Mouse (Mus musculus) fat pad, adult 2 months (tissue): ENCODE results near the gene Usp5.
A peak's percentile ranks its signal among the peaks of the same experiment; 100 is the strongest.
"Not testable (repeated sequence)": the region's sequence is repeated elsewhere in the genome, so short reads cannot be mapped to it uniquely, and the experiment has no call there.

Experiments used
- DNase-seq: peaks from one replicate; pipeline ENCODE4 v3.0.0-alpha.2; 2011; ENCODE audit warnings: low read depth, low spot score; ENCODE audit errors: extremely low read depth

Usp5 gene

DNA sequence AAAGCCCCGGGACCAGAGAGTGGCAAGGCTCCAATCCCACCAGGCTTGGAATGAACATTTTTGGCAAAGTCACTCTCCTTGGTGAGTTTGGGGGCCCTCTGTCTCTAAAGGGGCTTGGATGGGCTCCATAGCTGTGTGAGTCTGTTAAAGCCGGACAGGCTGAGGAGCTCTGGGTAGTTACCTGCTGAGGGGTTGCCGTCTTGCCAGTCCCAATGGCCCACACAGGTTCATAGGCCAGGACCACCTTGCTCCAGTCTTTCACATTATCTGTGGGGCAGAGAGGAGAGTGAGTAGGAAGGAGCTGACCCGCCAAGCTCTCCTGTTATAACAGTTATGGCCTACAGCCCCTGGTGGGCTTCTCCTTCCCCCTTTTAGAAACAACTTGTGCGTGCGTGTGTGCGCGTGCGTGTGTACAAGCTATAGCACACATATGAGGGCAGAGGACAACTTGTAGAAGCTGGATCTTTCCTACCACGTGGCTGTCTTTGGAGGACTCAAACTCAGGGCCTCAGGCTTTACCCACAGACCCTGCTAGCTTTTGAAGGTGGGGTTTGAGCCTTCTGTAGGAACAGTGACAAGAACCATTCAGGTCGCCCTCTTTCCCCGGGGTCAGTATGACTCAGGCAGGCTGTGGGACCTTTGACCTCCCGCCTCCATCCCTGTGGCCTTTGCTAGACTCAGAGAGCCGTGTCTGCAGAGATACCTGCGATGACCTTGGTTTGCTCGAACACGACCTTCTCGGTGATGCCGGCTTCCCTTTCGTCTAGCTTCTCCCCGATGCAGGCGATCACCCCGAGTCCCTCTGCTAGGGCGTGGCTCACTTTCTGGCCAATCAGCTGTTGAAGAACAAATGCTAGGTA, 17.4 kb downstream of the Usp5 start:
- no peak for DNase-seq

DNA sequence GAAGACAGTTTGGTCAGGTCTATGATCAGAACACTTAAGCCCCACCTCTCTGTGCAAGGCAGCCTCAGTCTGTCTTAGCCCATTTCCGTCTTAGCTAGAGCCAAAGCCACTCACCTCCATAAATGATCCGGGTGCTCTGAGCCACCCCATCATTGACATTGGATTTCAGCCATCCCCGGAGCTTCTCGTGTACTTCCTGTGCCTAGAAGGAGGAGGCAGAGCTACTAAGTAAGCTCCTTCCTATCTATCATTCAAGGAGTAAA, 17.9 kb downstream of the Usp5 start:
- no peak for DNase-seq

DNA sequence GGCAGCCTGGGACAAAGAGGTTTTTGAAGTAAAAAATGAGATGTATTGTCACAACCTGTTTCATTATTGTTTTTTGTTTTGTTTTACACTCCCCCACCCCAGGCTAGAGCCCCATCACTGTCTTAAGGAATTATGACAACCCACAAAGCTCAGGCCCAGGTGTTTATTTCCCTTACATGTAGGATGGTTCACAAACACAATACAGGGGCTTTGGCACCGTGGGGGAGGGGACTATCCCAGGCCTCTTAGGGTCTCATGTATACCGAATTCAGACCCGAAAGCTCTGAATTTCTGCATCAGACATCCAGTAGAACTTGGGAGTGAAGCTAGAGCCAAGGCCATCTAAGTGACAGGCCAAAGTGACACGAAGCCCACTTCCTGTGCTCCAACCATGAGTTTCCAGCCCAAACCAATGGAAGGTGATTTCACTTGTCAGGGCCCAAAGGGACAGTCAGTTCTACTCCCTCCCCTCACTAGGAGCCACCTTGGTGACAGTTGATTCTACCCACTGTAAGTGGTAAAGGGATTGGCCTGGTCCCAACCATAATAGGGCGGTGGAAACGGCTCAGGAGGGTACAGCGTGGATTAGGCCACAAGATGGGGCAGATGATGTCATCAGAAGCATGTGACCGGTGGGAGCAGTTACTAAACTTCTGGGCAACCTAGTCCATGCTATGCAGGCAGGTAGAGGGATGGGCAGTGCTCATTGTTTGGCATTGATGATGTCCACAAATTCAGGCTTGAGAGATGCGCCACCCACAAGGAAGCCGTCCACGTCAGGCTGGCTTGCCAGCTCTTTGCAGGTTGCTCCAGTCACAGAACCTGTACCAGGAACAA, 18.5 kb downstream of the Usp5 start:
- DNase-seq: not testable (repeated sequence)

DNA sequence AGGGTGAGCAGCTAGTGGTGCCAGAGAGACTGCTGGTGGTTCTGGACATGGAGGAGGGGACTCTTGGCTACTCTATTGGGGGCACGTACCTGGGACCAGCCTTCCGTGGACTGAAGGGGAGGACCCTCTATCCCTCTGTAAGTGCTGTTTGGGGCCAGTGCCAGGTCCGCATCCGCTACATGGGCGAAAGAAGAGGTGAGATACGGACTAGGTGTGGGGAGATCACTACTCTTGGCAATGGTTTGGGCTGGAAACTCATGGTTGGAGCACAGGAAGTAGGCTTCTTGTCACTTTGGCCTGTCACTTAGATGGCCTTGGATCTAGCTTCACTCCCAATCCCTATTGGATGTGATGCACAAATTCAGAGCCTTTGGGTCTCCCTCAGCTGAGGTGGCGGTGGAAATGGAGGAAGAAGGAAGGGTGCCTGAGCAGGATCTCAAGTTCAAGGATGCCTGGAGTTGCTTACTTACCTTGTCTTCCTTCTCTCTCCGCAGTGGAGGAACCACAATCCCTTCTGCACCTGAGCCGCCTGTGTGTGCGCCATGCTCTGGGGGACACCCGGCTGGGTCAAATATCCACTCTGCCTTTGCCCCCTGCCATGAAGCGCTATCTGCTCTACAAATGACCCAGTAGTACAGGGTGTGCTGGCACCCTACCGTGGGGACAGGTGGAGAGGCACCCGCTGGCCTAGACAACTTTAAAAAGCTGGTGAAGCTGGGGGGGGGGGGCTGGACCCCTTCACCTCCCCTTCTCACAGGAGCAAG, 19.3 kb downstream of the Usp5 start:
- DNase-seq: no peak

DNA sequence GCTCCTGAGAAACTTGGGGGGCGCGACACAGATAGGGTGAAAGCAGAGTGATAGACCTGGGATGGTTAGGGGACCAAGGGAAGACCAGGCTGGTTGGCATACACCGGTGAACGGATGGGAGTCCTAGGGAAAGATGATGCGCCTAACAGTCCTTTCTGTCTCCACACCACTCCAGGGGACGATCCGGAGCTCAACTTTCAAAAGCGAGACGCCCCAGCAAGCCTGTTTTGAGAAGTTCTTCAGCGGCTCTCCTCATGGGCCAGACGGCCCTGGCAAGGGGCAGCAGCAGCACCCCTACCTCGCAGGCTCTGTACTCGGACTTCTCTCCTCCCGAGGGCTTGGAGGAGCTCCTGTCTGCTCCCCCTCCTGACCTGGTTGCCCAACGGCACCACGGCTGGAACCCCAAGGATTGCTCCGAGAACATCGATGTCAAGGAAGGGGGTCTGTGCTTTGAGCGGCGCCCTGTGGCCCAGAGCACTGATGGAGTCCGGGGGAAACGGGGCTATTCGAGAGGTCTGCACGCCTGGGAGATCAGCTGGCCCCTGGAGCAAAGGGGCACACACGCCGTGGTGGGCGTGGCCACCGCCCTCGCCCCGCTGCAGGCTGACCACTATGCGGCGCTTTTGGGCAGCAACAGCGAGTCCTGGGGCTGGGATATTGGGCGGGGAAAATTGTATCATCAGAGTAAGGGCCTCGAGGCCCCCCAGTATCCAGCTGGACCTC, 20.1 kb downstream of the Usp5 start:
- DNase-seq: no peak

DNA sequence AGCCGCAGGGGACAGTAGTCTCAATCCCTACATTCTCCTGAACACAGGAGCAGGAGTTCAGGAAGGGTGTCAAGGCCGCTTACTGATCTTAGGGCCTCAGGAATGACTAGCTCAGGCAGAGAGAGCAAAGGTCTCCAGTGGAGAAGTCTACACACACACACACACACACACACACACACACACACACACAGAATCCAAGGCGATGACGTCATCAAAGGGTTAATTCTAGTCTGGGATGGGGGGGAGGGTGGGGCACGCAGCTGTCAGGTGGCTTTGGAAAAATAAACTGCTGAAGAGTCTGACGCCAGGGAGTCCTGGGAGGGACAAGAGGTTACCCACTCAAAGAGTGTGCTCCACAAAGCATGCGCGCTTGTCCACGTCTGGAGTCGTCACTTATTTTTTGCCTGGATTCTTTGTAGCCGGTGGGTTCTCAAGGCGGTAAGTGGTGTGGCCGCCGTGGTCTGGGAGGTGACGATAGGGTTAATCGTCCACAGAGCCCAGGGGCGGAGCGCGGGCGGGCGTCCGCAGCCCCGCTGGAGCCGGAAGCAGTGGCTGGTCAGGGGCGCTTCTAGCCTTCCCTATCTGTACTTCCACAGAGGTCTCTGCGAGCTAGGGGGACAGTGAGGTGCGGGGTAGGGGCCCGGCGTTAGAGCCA, 20.8 kb downstream of the Usp5 start, which contains the start of gene Spsb2:
Gene Spsb2, plus strand, starts transcription at position 304 of the 655 bp plus-strand sequence.
- DNase-seq: no peak

DNA sequence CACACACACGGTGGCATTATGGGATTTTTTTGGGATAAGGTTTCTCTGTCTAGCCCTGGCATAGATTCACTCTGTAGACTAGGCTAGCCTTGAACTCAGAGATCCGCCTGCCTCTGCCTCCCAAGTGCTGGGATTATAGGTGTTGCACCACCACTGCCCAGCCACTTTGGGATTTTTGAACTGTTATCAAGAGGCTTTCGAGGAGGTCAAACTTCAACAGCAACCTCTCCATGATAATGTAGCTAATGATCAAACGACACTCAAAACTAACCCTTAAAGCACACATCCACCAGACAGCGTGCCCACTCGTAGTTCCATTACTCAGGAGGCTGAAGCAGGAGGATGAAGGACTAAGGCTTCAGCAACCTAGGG, 21.3 kb downstream of the Usp5 start:
- no peak for DNase-seq

DNA sequence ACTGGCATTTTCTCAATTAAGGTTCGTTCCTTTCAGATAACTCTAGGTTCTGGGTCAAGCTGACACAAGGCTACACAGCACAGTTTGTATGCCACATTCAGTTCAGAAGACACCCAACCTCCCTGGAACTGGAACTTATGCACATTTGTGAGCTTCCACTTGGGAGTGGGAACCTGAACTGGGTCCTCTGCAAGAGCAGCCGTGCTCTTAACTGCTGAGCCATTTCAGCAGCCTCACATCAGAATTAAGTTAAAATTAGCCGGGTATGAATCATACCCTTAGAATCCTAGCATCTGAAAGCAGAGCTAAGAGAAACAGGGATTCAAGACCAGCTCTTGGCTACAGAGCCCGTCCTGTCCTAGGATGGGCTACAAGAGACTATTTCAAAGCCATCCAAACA, 21.9 kb downstream of the Usp5 start:
- no peak for DNase-seq

DNA sequence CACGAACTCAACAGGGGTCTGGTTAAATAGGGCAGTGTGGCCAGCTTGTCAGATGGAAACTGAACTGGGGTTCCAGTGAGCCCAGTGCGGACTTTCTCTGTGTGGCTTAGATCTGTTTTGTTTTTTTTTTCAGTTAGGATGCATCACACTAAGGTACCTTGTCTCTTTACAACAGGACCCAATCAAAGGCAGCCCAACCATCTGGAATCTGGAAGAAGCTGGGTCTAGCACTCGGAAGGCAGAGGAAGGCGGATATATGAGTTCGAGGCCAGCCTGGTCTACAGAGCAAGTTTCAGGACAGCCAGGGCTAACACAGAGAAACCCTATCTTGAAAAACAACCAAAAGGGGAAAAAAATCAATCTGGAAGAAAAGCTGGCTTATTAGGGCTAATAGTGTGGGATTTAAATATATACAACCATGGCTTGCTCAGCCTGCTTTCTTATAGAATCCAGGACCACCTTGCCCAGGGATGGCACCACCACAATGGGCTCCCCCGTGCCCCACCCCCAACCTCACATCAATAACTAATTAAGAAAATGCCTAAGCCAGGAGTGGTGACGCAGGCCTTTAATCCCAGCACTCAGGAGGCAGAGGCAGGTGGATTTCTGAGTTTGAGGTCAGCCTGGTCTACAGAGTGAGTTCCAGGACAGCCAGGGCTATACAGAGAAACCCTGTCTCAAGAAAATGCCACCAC, 22.7 kb downstream of the Usp5 start:
- no peak for DNase-seq

DNA sequence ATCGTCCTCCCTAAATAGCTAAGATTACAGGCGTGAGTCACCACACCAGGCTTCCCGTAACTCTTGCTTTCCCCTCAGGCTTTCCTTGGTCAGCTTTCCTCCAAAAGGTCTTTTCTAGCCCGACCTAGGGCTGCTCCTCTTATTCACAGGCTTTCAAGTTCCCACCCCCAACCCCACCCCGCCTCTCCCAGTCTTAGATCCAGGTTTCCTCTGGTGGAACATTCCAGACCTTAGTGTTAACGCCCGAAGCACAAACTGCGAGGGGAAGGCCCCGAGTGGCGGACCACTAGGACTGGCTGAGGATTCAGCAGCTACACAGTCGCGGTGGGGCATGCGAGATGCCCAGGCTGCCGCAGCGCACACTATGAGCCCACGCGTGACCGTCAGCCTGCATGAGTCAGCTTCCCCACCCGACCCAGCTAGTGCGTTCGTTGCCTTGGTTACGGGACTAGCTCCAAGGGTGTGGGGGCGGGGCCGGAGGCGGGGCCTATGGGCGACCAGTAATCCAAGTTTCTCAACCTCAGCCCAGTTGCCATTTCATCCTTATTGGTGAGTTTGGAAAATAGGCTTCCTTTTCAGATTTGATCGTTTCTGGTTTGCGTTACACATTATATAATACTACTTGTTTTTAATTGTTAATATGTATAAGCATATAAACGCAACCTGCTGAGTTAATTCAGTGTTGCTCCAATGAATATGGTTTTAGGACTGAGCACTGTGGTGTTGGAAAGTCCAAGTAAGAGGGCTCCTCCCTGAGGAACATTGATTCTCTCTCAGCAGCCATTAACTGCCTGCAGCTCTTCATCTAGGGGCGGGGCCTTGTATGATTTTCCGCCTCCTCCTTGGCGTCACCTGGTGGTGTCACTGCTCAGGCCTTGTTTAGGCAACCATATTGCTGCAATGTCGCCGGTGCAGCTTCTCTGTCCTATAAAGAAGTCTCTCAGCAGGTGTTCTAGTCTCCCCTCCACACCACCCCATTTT, 23.7 kb downstream of the Usp5 start:
- peak; percentile 72 for DNase-seq

DNA sequence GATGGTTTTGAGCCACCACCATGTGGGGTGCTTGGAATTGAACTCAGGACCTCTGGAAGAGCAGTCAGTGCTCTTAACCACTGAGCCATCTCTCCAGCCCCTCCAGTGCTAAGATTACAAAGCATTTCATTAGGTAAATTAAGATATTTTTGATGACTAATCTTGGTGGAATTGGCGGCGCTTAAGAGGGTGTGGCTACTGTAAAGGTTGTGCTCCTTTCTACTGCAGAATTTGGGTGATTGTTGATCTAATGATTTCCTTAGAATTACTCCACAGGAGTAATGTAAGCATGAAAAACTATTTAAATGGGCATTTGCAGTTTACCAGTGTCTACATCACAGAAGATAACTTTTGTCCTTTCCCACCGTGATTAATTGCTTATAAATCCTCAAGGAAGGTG, 24.9 kb downstream of the Usp5 start:
- DNase-seq: no peak

DNA sequence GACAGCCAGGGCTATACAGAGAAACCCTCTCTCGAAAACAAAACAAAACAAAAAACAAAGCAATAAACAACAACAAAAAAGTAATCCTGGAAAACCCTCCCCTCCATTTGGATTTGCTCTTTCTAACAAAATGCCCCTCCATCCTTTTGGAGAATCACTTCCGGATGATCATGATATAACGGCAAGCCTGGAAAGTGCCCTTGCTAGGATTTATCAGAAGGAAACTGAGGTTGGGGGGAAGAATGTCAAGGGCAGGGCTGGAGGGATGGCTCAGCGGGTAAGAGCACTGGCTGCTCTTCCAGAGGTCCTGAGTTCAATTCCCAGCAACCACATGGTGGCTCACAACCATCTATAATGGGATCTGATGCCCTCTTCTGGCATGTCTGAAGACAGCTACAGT, 25.6 kb downstream of the Usp5 start:
- not testable (repeated sequence) for DNase-seq

DNA sequence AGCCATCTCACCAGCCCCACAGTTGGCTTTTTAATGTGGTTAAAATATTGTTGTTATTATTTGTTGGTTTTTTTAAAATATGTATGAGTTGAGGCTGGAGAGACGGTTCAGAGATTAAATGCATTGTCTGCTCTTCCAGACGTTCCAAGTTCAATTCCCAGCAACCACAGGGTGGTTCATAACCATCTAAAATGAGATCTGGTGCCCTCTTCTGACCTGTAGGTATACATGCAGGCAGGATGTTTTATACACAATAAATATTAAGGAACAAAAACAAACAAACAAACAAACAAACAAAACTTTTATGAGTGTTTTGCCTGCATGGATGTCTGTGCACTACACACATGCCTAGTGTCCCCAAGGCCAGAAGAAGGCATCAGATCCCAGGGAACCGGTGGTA, 26.2 kb downstream of the Usp5 start:
- DNase-seq: no peak

DNA sequence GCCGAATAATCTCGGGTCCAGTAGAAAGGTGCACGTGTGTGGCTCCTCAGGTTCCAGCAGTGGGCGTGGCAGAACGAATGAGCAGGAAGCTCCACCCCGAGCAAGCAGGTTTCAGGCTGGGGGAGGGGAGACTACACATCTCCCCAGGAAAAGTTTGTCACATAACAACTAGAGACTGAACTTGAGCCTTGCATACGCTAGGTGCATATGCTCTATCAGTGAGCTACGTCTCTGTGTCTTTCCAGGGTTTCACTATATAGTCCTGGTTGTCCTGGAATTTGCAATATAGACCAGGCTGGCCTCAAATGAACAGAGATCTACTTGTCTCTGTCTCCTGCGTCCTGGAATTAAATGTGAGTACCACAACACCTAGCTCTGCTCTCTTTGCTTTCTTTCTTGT, 26.9 kb downstream of the Usp5 start:
- not testable (repeated sequence) for DNase-seq

DNA sequence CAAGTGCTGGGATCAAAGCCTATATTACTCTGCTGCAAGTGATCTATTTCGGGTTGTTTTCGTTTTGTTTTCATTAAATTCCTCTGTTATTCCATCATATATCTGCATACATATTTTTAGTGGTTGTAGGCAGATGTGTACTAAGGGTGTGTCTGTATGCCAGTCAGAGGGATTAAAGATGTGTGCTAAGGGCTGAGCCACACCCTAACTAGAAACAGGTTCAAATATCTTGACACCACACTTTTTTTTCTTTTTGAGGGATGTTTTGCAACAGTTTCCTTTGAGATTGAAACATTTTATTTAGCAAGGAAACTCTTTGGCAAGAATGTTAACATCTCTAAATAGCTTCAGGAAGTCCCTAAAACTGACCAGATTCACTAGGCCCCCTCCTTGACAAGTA, 33.1 kb downstream of the Usp5 start:
- no peak for DNase-seq

DNA sequence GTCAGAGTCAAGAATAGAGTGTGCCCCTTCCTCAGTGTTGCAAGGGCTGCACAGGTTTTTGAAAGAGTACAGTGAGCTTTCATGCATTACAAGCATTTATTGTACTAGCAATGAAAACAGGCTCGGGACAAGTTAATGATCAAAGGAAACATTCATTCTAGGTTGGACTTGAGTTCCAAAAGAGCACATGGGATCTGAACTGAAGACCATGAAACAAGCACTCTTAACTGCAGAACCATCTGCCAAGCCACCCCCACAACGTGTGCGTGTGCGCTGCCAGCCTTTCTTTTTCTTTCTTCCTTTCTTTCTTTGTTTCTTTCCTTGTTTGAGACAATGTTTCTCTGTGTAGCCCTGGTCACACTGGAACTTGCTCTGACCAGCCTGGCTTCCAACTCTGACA, 33.5 kb downstream of the Usp5 start:
- no peak for DNase-seq

DNA sequence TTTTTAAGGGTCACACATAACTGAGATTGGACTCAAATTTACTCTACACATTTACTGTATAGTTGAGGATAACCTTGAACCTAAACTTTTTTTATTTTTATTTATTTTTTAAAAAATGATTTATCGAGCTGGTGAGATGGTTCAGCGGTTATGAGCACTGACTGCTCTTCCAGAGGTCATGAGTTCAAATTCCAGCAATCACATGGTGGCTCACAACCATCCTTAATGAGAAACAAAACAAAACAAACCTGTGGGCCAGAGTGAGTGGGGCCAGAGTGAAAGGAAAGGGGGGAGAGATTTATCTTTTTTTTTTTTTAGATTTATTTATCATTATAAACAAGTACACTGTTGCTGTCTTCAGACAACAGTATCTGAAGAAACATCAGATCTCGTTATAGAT, 37.4 kb downstream of the Usp5 start:
- DNase-seq: no peak

DNA sequence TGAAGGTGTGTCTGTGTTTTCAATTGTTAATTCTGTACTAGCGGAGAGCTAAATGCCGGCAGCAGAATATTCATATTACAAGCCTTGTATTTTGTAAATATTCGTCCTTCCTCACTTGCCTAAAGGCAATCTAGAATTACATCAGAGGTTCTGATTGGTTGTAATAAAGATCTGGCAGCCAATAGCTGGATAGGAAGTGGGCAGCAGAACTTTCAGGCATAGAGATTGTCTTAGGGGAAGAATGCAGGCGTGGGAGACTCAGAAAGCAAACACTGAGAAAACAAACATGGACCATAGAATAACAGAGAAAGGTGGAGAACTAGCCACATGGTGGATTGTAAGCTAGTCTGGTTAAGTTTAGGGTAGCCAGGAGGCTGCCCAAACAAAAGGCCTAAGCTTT, 39.2 kb downstream of the Usp5 start:
- no peak for DNase-seq

DNA sequence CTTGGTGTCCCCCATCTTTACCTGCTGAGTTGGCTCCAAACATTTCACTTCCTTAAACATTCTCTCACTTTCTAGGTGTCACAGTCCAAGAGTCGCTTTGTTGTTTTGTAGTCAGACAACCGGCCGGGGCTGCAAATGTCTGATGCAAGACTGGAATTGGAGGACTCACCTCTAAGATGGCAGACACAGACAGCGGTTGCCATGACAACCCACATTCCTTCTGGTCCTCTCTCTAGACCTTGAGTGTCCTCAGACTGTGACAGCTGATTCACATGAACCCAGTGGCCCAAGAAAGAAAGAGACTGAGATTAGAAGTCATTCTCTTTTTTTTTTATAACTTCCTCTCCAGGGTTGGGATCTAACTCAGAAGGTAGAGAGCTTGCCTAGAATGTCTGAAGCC, 39.8 kb downstream of the Usp5 start:
- no peak for DNase-seq
